Mouse (Mus musculus) lung, adult 18-20 months (tissue): ENCODE measurements around the gene Gm1113.

Experiments
- DNase-seq, 2 experiments: peaks; one replicate each; pipeline ENCODE4 v3.0.0; 2022; ENCODE audit warnings: mixed read lengths in 2 of 2

The Gm1113 gene

GRCm38 (mm10) chr9:35518169-35518568 lies at the start of gene Gm1113:
Gene Gm1113 (minus strand): TSS chr9:35518269.
- DNase-seq = no peak

GRCm38 (mm10) chr9:35564536-35565240 lies 46.6 kb upstream of the Gm1113 start:
- no peak for DNase-seq

GRCm38 (mm10) chr9:35561583-35561982 lies 43.5 kb upstream of the Gm1113 start:
- DNase-seq = no peak

GRCm38 (mm10) chr9:35561076-35561475 lies 43.0 kb upstream of the Gm1113 start:
- no peak for DNase-seq

- peak; percentile 75 to 77 for DNase-seq
Measured at GRCm38 (mm10) chr9:35559009-35559890, 41.2 kb upstream of the Gm1113 start.

- DNase-seq = no peak
Measured at GRCm38 (mm10) chr9:35558257-35559008, 40.4 kb upstream of the Gm1113 start, which contains the start of the genes Ddx25 and Pus3. Gene Ddx25 (minus strand): TSS chr9:35558528. Gene Pus3 (plus strand): TSS chr9:35558595.

GRCm38 (mm10) chr9:35556494-35557102 lies 38.5 kb upstream of the Gm1113 start:
- no peak for DNase-seq

GRCm38 (mm10) chr9:35548455-35548854 lies 30.4 kb upstream of the Gm1113 start:
- no peak for DNase-seq

GRCm38 (mm10) chr9:35546745-35547144 lies 28.7 kb upstream of the Gm1113 start:
- DNase-seq = no peak

GRCm38 (mm10) chr9:35545704-35546103 lies 27.6 kb upstream of the Gm1113 start:
- DNase-seq = no peak

- DNase-seq = no peak
Measured at GRCm38 (mm10) chr9:35544666-35545065, 26.6 kb upstream of the Gm1113 start.

GRCm38 (mm10) chr9:35543099-35543860 lies 25.2 kb upstream of the Gm1113 start:
- DNase-seq = no peak

GRCm38 (mm10) chr9:35541941-35542340 lies 23.9 kb upstream of the Gm1113 start:
- DNase-seq = no peak

- peak; percentile 58 to 67 for DNase-seq
Measured at GRCm38 (mm10) chr9:35541488-35541887, 23.4 kb upstream of the Gm1113 start.

GRCm38 (mm10) chr9:35541024-35541423 lies 23.0 kb upstream of the Gm1113 start:
- DNase-seq = no peak

GRCm38 (mm10) chr9:35539001-35539750 lies 21.1 kb upstream of the Gm1113 start:
- DNase-seq = no peak

- no peak for DNase-seq
Measured at GRCm38 (mm10) chr9:35535876-35536275, 17.8 kb upstream of the Gm1113 start.

- DNase-seq = peak in 1 of 2 experiments; percentile 34
Measured at GRCm38 (mm10) chr9:35535110-35535509, 17.0 kb upstream of the Gm1113 start.

- no peak for DNase-seq
Measured at GRCm38 (mm10) chr9:35533266-35533665, 15.2 kb upstream of the Gm1113 start.

- DNase-seq = no peak
Measured at GRCm38 (mm10) chr9:35529796-35530195, 11.7 kb upstream of the Gm1113 start.

GRCm38 (mm10) chr9:35529141-35529540 lies 11.1 kb upstream of the Gm1113 start:
- DNase-seq = no peak
